Mouse (Mus musculus) small intestine, adult 2 months (tissue): ENCODE data around the gene Tns4. TPM values are rescaled to one million over a fixed set of nuclear protein-coding genes. Genes with fewer than 3 reads are reported as not detected.
A peak's percentile ranks its signal among the peaks of the same experiment; 100 is the strongest.

Experiments
- H3K27ac ChIP-seq: fragments of 200-500 bp; 2 replicates; pipeline ENCODE4 v1.5.1; 2012; ENCODE audit warnings: low read depth, low read length, control low read depth, inconsistent platforms; ENCODE audit not compliant: insufficient read depth
- H3K27me3 ChIP-seq: fragments of 200-500 bp; 2 replicates; pipeline ENCODE4 v1.6.1; 2012; ENCODE audit warnings: mild to moderate bottlenecking, moderate library complexity, low read length, inconsistent platforms; ENCODE audit not compliant: control insufficient read depth, insufficient read depth
- H3K36me3 ChIP-seq: fragments of 200-500 bp; 2 replicates; pipeline ENCODE4 v1.6.1; 2012; ENCODE audit warnings: mild to moderate bottlenecking, low read length, control low read depth, inconsistent platforms; ENCODE audit not compliant: control insufficient read depth, insufficient read depth
- H3K4me1 ChIP-seq: fragments of 200-500 bp; 2 replicates; pipeline ENCODE4 v1.6.1; 2012; ENCODE audit warnings: low read length, inconsistent platforms, mixed read lengths; ENCODE audit not compliant: control insufficient read depth, insufficient read depth, insufficient read length
- H3K4me3 ChIP-seq: fragments of 200-500 bp; 2 replicates; pipeline ENCODE4 v1.5.1; 2012; ENCODE audit warnings: low read depth, mild to moderate bottlenecking, control low read depth, inconsistent platforms, low read length, moderate library complexity
- CTCF ChIP-seq: fragments of 200-500 bp; IDR thresholded peaks from 2 replicates; pipeline ENCODE4 v1.5.1; 2012; ENCODE audit warnings: low read depth, mild to moderate bottlenecking, control low read depth, inconsistent platforms, low read length, moderate library complexity, mixed read lengths; ENCODE audit not compliant: insufficient replicate concordance, insufficient read length; ENCODE audit errors: extremely low read depth
- POLR2A ChIP-seq: fragments of 200-500 bp; IDR thresholded peaks from 2 replicates; pipeline ENCODE4 v1.6.1; 2012; ENCODE audit warnings: low read depth, mild to moderate bottlenecking, control low read depth, inconsistent platforms, low read length, moderate library complexity
- WGBS: fragments of 180-500 bp; shearing (Covaris S2); methylation state at CpG from one replicate; pipeline ENCODE4 v1.1.7; 2018; 5-methylcytosine and 5-hydroxymethylcytosine counted together
- polyA plus RNA-seq: library from polyadenylated mRNA; depleted of rRNA; stranded (reverse); fragments of >200 nt; gene quantifications from 2 replicates; pipeline ENCODE4 v1.2.3, GENCODE M21; 2012

Tns4 gene
- polyA plus RNA-seq, 1 experiment: 47.8 TPM

DNA sequence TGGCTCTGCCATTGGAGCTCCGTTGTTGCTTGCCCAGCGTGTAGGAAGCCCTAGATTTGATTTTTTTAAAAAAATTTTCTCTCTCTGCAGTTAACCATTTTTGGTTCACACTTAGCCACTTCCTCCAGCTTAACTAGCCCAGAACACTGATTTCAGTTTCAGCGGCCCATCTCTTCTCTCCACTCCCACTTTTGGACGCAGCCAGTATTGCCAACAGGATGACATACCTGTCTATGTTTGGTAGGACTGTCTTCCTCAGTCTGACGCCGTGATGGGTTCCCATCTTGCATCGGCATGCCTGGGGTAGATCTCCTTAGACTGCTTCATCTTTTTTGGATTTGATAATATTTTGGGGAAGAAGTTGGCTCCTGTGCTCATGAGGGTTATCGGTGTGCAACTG, 1.3 kb upstream of the Tns4 start:
- WGBS: 91% methylated on average over 8 of the region's 8 CpGs
- Histone ChIP-seq H3K36me3 (peaks cover 5% of the 10 kb centered on the region; the same call in 1 of the 2 replicates), H3K4me1 (peaks cover 17% of the 10 kb centered on the region), H3K27ac (no peak overlapping the region), H3K4me3 (no peak overlapping the region), H3K27me3 (no peaks in the 10 kb centered on the region)
- no peak for TF ChIP-seq CTCF
- TF ChIP-seq POLR2A: no peak

DNA sequence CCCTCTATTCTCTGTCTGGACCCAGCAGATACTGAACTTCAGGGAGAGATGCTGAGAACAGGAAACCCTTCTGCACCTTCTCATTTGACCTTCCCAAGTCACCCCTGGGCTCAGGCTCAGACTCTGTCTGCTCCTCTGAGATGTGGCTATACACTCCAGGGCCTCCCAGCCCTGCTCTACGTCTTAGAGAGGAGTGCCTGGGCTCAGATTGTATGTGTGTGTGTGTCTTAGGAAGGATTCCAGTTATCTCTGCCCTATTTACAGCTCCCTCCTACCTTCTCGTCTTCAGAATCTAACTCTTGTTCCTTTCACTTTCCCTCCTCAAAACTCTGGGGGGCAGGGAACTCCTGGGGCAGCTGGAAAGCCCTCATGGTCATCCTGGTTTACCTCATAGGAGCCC, 620 bp downstream of the Tns4 start:
- Histone ChIP-seq H3K4me1 (peaks cover 13% of the 10 kb centered on the region), H3K36me3 (peaks cover 8% of the 10 kb centered on the region; the same call in 1 of the 2 replicates), H3K27ac (peak overlapping the region; percentile 91), H3K4me3 (peak overlapping the region; percentile 61), H3K27me3 (no peaks in the 10 kb centered on the region)
- WGBS: 12% methylated on average over 2 of the region's 2 CpGs
- TF ChIP-seq POLR2A: no peak
- TF ChIP-seq CTCF: no peak

DNA sequence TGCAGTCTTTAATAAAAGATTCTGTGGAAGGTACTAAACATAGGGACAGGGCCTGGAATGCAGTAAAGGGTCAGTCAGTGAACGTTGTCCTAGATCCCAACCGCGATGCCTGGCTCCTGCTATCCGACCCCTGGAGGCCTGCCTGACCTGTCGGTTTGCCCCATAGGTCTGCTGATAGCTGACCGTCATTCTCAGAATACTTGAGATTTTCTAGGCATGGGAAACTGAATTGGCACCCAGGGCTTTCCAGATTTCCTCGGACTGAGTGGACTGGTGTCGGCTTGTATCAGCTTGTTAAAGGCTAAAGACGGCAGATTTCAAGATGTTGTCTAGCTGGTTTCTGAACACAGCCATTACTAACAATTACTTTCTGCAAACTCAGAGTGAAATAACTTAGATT, 4.7 kb downstream of the Tns4 start:
- 79% methylated on average over 9 of the region's 9 CpGs for WGBS
- no peaks in the 10 kb centered on the region for H3K27me3 ChIP-seq
- H3K4me1 ChIP-seq: peaks cover 4% of the 10 kb centered on the region
- H3K36me3 ChIP-seq: peaks cover 23% of the 10 kb centered on the region
- H3K27ac ChIP-seq: no peak overlapping the region
- TF ChIP-seq CTCF: no peak
- no peak for TF ChIP-seq POLR2A
- no peak overlapping the region for H3K4me3 ChIP-seq

DNA sequence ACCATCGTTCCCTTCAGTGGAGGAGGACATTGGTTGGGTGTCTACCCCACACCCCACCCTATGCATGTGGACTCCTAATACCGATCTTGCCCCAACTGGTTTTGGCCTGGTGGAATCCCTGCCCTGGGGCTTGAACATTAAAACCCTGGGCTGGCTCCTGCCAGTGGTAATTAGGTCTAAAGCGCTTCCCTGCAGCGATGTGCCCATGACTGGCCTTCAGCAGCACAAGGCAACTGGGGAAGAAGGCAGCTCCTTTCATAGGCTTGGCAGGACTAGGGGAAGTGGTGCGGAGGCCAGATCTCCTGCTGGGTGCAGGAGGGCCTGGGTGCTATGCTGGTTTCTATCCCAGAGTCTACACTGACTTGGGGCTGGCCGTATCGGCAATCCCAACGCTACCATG, 5.6 kb downstream of the Tns4 start:
- 94% methylated on average over 8 of the region's 8 CpGs for WGBS
- Histone ChIP-seq H3K36me3 (peaks cover 32% of the 10 kb centered on the region), H3K4me3 (no peak overlapping the region), H3K27me3 (no peaks in the 10 kb centered on the region), H3K4me1 (peaks cover 3% of the 10 kb centered on the region), H3K27ac (no peak overlapping the region)
- TF ChIP-seq CTCF: no peak
- TF ChIP-seq POLR2A: no peak

DNA sequence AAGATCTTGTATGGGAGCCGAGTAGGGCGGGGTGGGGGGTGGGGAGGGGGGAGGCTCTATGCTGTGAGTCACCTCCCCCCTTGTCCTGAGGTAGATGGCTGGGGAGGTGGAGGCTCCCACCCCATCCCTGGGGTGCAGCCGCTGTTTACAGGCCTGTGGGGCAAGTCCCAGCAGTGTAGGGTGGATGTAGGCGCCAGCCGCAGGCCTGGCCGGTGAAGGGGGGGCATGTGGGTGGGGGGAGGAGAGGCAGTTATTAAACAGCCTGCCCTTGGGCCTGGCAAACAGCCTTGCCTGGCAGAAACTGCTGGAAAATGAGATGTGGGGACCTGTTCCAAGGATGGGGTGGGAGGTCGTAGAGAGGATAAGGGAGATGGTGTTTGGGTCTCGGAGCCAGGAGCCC, 7.0 kb downstream of the Tns4 start:
- H3K36me3 ChIP-seq: peaks cover 41% of the 10 kb centered on the region
- no peaks in the 10 kb centered on the region; the same call in 1 of the 2 replicates for H3K4me1 ChIP-seq
- H3K27me3 ChIP-seq: no peaks in the 10 kb centered on the region
- H3K27ac ChIP-seq: no peak overlapping the region
- 55% methylated on average over 8 of the region's 8 CpGs for whole genome bisulfite sequencing
- TF ChIP-seq POLR2A: no peak
- TF ChIP-seq CTCF: no peak
- H3K4me3 ChIP-seq: no peak overlapping the region

DNA sequence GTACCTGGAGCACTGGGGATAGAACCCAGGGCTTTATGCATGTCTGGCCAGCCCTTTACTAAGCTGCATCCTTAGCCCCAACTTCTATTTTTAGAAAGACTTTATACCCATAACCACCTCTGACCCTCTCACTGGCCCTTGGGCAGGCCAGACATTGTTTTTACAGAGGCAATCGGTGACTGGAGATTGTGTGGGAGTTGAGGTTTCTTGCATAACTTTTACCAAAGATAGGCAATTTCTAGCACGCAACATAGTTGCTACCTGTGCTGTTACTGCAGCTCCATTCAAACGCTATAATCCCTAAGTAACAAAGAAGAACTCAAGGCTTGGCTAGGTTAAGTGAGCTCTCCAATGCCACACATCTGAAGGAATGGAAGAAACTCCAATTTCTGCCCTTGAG, 7.5 kb downstream of the Tns4 start:
- Histone ChIP-seq H3K27ac (no peak overlapping the region), H3K36me3 (peaks cover 45% of the 10 kb centered on the region), H3K27me3 (no peaks in the 10 kb centered on the region), H3K4me1 (no peaks in the 10 kb centered on the region; the same call in 1 of the 2 replicates), H3K4me3 (no peak overlapping the region)
- WGBS: 83% methylated on average over 3 of the region's 3 CpGs
- TF ChIP-seq CTCF: no peak
- no peak for TF ChIP-seq POLR2A

DNA sequence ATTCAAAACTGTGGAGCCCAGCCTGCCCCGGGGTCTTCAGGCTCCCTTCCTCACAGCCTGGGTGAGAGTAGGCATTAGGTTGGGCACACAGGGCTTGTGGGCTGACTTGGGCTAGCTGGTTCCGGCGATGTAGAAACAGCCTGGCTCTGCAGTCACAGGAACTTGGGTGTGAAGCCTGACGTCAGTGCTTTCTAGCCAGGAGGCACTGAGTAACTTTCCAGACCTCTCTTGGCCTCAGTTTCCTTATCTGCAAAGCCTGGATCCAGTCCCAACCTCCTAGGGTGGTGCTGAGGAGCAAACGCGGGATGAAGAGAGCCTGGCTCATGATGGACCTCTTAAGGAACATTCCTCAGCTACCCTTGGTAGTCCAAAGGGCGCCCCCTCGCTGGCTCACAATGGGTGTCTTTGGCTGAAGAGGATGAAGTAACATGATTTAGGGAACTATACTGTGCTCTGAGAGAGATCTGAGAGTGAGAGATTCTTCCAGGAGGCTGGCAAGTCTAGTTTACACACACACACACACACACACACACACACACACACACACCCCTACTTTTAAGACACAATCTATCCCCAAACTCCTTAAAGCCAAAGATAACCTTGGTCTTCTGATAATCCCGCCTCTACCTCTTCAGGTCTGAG, 8.1 kb downstream of the Tns4 start:
- Histone ChIP-seq H3K27ac (no peak overlapping the region), H3K36me3 (peaks cover 45% of the 10 kb centered on the region), H3K4me3 (no peak overlapping the region), H3K4me1 (no peaks in the 10 kb centered on the region; the same call in 1 of the 2 replicates), H3K27me3 (no peaks in the 10 kb centered on the region)
- 75% methylated on average over 9 of the region's 9 CpGs for WGBS
- TF ChIP-seq CTCF (no peak), POLR2A (no peak)

DNA sequence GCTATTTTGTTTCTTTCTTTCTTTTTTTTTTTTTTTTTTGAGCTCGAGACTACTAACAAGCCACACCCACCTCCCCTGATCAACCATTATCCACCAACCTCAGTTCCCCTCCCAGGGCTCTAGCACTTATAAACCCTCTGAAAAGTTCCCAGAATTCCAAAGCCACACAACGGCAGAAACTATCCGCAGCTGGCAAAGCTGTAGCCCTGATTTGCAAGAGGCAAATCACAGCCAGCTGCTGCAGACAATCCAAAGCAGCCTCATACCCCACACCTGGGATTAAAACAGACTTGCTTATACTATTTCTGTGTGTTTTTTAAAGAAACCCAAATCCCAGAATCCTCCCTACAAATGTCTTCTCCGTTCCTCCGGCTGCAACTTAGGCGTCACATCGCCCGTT, 11.2 kb downstream of the Tns4 start:
- H3K27ac ChIP-seq: no peak overlapping the region
- no peak for TF ChIP-seq POLR2A
- no peak for TF ChIP-seq CTCF
- H3K36me3 ChIP-seq: peaks cover 52% of the 10 kb centered on the region
- H3K27me3 ChIP-seq: no peaks in the 10 kb centered on the region
- no peaks in the 10 kb centered on the region for H3K4me1 ChIP-seq
- H3K4me3 ChIP-seq: no peak overlapping the region
- 80% methylated on average over 8 of the region's 8 CpGs for WGBS
